In the genomic region with DNA sequence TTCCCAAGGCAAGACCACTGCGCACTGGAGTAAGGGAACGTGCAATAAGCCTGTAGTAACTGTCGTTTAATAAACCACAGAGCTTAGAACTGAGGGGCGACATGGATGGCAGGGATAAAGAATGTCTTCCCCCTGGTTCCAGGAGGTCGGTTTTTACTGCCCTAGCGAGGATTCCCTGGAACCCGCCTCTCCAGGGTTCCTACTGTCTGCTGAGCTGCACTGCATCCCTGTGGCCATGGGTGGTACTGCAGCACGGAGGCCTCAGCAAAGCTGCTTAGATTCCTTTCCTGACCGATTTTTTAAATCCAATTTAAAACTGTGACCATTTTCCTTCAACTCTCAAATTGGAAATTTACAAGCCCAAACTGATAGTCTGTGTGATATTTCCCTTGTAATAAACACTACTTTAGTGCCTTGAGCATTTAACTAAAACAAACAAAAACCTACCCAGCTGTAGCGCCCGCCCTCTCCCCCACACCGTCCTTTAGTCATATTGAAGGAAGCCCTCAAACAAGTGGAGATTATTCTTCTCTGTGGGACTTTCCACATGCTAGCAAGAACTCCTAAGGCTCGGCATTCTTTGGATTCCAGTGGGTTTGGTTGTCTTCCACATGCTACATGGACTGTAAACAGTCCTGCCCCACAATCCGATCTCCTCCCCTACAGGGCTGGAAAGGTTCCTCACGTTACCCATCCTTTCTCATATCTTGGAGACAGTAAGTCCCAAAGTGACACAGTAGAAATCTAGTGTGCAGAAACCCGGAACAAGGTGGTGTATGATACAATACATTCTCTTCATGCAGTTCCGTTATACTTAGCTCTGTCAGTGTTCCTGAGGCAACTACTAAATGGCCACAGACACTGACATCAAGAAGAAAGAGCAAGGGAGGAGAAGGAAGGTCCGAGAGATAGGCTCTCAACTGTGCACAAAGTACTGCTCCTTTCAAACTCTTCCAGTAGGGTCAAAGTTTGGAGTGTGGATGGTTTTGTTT, we compare ENCODE assay signal across 8 mouse cellular contexts. TPM values are rescaled to one million over a fixed set of nuclear protein-coding genes. Genes with fewer than 3 reads are reported as not detected.
A peak's percentile ranks its signal among the peaks of the same experiment; 100 is the strongest.
DNase-seq lines count a peak whose midpoint lies in the region; ATAC-seq lines count a peak whose summit lies in the region.

No protein-coding gene starts in this region.

- H3K4me2 ChIP-seq in hindbrain, embryonic 12.5 days (replicated peaks) = 0 out of 2 replicates have a peak overlapping the region, but pooled peaks have one; percentile 15

- ATAC-seq in hindbrain, embryonic 12.5 days (ENCODE audit: low FRiP score) = no peak

- peak; percentile 96 for DNase-seq in NIH3T3 (ENCODE audit: low read depth)
- DNase-seq in cerebellum, adult 9-10 months = peak; percentile 78
- DNase-seq in frontal cortex, adult 2 months (ENCODE audit: extremely low spot score in 1 of 2, low spot score in 1 of 2) = peak; percentile 64 to 96
- DNase-seq in layer of hippocampus, adult 9-11 months = peak; percentile 69
- peak; percentile 79 for DNase-seq in lung, postnatal 25 days (ENCODE audit: low spot score)
- DNase-seq in right cerebral cortex, adult 18-20 months = peak; percentile 82
- DNase-seq in urinary bladder, adult 2 months (ENCODE audit: low spot score) = peak; percentile 64

- H3K4me1 ChIP-seq in hindbrain, embryonic 12.5 days = 0 out of 2 replicates have a peak, but pooled peaks cover 2% of the 10 kb centered on the region

- H3K36me3 ChIP-seq in hindbrain, embryonic 12.5 days = no peaks in the 10 kb centered on the region

- no peaks in the 10 kb centered on the region for H3K27me3 ChIP-seq in hindbrain, embryonic 12.5 days

- no peak overlapping the region for H3K27ac ChIP-seq in hindbrain, embryonic 12.5 days

- WGBS in hindbrain, embryonic 12.5 days = 46% methylated on average over 18 of the region's 18 CpGs

- H3K9ac ChIP-seq in hindbrain, embryonic 12.5 days = no peak overlapping the region

- no peak overlapping the region for H3K4me3 ChIP-seq in hindbrain, embryonic 12.5 days

- no peaks in the 10 kb centered on the region for H3K9me3 ChIP-seq in hindbrain, embryonic 12.5 days (replicated peaks)

RNA-seq across cellular contexts. Expression of a gene that starts 36.9 kb away (rescaled TPM):
- polyA plus RNA-seq in frontal cortex, adult 2 months (2012; rRNA removed) = 0.13 and 0.26 TPM in 2 replicates
- 1.4 and 3.3 TPM in 2 replicates for polyA plus RNA-seq in hindbrain, embryonic 12.5 days (2016; fragmentation: Nextera tagmentation; extraction: Ambion mirVana)
- polyA plus RNA-seq in urinary bladder, adult 2 months (2012; rRNA removed) = 1.5 and 2.0 TPM in 2 replicates

RNA-seq across cellular contexts. Expression of a gene that starts 36.9 kb away (rescaled TPM):
- 0.67 and 0.84 TPM in 2 replicates for polyA plus RNA-seq in frontal cortex, adult 2 months (2012; rRNA removed)
- polyA plus RNA-seq in hindbrain, embryonic 12.5 days (2016; fragmentation: Nextera tagmentation; extraction: Ambion mirVana) = 0.46 and 0.50 TPM in 2 replicates
- polyA plus RNA-seq in urinary bladder, adult 2 months (2012; rRNA removed) = 1.7 and 1.9 TPM in 2 replicates

RNA-seq across cellular contexts. Expression of a gene that starts 46.7 kb away (rescaled TPM):
- 13.5 TPM in 2 replicates for polyA plus RNA-seq in frontal cortex, adult 2 months (2012; rRNA removed)
- 13.9 and 15.4 TPM in 2 replicates for polyA plus RNA-seq in hindbrain, embryonic 12.5 days (2016; fragmentation: Nextera tagmentation; extraction: Ambion mirVana)
- 103 and 113 TPM in 2 replicates for polyA plus RNA-seq in urinary bladder, adult 2 months (2012; rRNA removed)
